Mouse (Mus musculus) lung, embryonic 14.5 days (tissue): ENCODE measurements around the gene Fuk. TPM values are rescaled to one million over a fixed set of nuclear protein-coding genes. Genes with fewer than 3 reads are reported as not detected.

ENCODE experiments used
- ATAC-seq: fragments of 200-750 bp; cut with Nextera tagmentation; 2 replicates; pipeline ENCODE4 v1.8.0; 2017; ENCODE audit warnings: mild to moderate bottlenecking, moderate TSS enrichment, moderate library complexity; ENCODE audit not compliant: insufficient read depth
- DNase-seq: peaks from one replicate; pipeline ENCODE4 v3.0.0-alpha.2; 2015
- H3K27ac ChIP-seq: fragments of 300-500 bp; sonication (generic); 2 replicates; pipeline ENCODE4 v1.5.1; 2014; ENCODE audit warnings: low read depth, mild to moderate bottlenecking, moderate library complexity
- H3K27me3 ChIP-seq: fragments of 300-500 bp; sonication (generic); 2 replicates; pipeline ENCODE4 v1.6.1; 2014; ENCODE audit warnings: low read length, control low read depth; ENCODE audit not compliant: insufficient read depth
- H3K36me3 ChIP-seq: fragments of 300-500 bp; sonication (generic); 2 replicates; pipeline ENCODE4 v1.6.1; 2014; ENCODE audit warnings: control low read depth; ENCODE audit not compliant: insufficient read depth
- H3K4me1 ChIP-seq: fragments of 300-500 bp; sonication (generic); 2 replicates; pipeline ENCODE4 v1.6.1; 2014; ENCODE audit warnings: antibody characterized with exemption, control low read depth; ENCODE audit not compliant: insufficient read depth
- H3K4me2 ChIP-seq: fragments of 300-500 bp; sonication (generic); 2 replicates; pipeline ENCODE4 v1.6.1; 2014; ENCODE audit warnings: mild to moderate bottlenecking
- H3K4me3 ChIP-seq: fragments of 300-500 bp; sonication (generic); 2 replicates; pipeline ENCODE4 v1.5.1; 2014; ENCODE audit warnings: low read depth, low read length
- H3K9ac ChIP-seq: fragments of 300-500 bp; sonication (generic); 2 replicates; pipeline ENCODE4 v1.6.1; 2014
- H3K9me3 ChIP-seq: fragments of 300-500 bp; sonication (generic); 2 replicates; pipeline ENCODE4 v1.6.1; 2016; ENCODE audit warnings: low read depth, low read length, control low read depth
- CTCF ChIP-seq: IDR thresholded peaks from 2 replicates; pipeline ENCODE4 v1.5.1; 2016; ENCODE audit warnings: antibody characterized with exemption, low read depth
- WGBS: fragments of 180-500 bp; shearing (Covaris S2); extraction: QIAGEN DNeasy Blood & Tissue Kit; methylation state at CpG from one replicate; pipeline ENCODE4 v1.1.7; 2014; 5-methylcytosine and 5-hydroxymethylcytosine counted together
- polyA plus RNA-seq: library from polyadenylated mRNA; unstranded; fragments of >200 nt; fragmentation: Nextera tagmentation; extraction: Ambion mirVana; gene quantifications from 2 replicates; pipeline ENCODE4 v1.2.1, GENCODE M21; 2014

The Fuk gene
- polyA plus RNA-seq, 1 experiment from 2014 or later: 11.5 TPM

- no peaks in the 10 kb centered on the region for H3K9me3 ChIP-seq
- no peak for DNase-seq
- no peak overlapping the region for H3K27ac ChIP-seq
- no peak overlapping the region for H3K4me3 ChIP-seq
- ATAC-seq: no peak
- 82% methylated on average over 5 of the region's 5 CpGs for WGBS
- peaks cover 5% of the 10 kb centered on the region; the same call in 1 of the 2 replicates for H3K4me1 ChIP-seq
- no peaks in the 10 kb centered on the region for H3K27me3 ChIP-seq
- H3K36me3 ChIP-seq: peaks cover 65% of the 10 kb centered on the region
- no peak overlapping the region for H3K4me2 ChIP-seq
- no peak overlapping the region; the same call in 1 of the 2 replicates for H3K9ac ChIP-seq
- TF ChIP-seq CTCF: no peak
These were observed 59.1 kb downstream of the Fuk start for GRCm38 (mm10) chr8:110843207-110843606.

GRCm38 (mm10) chr8:110842012-110842574 lies 60.2 kb downstream of the Fuk start:
- DNase-seq (peak; percentile 19), ATAC-seq (no peak)
- H3K9me3 ChIP-seq: no peaks in the 10 kb centered on the region
- H3K9ac ChIP-seq: no peak overlapping the region
- TF ChIP-seq CTCF: peak; percentile 6; the same call in 1 of the 2 replicates
- no peak overlapping the region for H3K27ac ChIP-seq
- peaks cover 3% of the 10 kb centered on the region; the same call in 1 of the 2 replicates for H3K4me1 ChIP-seq
- no peak overlapping the region for H3K4me2 ChIP-seq
- 80% methylated on average over 3 of the region's 3 CpGs for whole genome bisulfite sequencing
- H3K36me3 ChIP-seq: peaks cover 76% of the 10 kb centered on the region
- no peak overlapping the region for H3K4me3 ChIP-seq
- no peaks in the 10 kb centered on the region for H3K27me3 ChIP-seq

Other genes starting within 250 kb of the Fuk start
- gene Mtss1l, start 181.0 kb downstream of the Fuk start, polyA plus RNA-seq: 30.9 and 39.9 TPM in 2 replicates
- gene Il34, start 96.6 kb downstream of the Fuk start, polyA plus RNA-seq: 1.6 and 2.4 TPM in 2 replicates
- 70.9 and 71.0 TPM in 2 replicates for gene Cog4, start 55.9 kb downstream of the Fuk start, polyA plus RNA-seq
- gene Sf3b3, start 55.7 kb downstream of the Fuk start, polyA plus RNA-seq: 168 and 174 TPM in 2 replicates
- gene St3gal2, start 17.4 kb upstream of the Fuk start, polyA plus RNA-seq: 11.3 and 13.0 TPM in 2 replicates
- gene Ddx19a, start 95.3 kb upstream of the Fuk start, polyA plus RNA-seq: 19.1 and 21.0 TPM in 2 replicates
- gene Ddx19b, start 129.3 kb upstream of the Fuk start, polyA plus RNA-seq: 7.2 and 7.8 TPM in 2 replicates
- gene Aars, start 130.7 kb upstream of the Fuk start, polyA plus RNA-seq: 66.1 and 66.9 TPM in 2 replicates
- 24.0 and 27.8 TPM in 2 replicates for gene Exosc6, start 153.9 kb upstream of the Fuk start, polyA plus RNA-seq
- not detected in 2 replicates for gene Clec18a, start 189.9 kb upstream of the Fuk start, polyA plus RNA-seq
- 7.1 and 9.1 TPM in 2 replicates for gene Pdpr, start 192.1 kb upstream of the Fuk start, polyA plus RNA-seq